Mouse (Mus musculus) megakaryocyte, embryonic 14.5 days (primary cell): ENCODE results near the gene Fpr1.

Experiments
- FLI1 ChIP-seq: IDR thresholded peaks from 2 replicates; pipeline ENCODE4 v1.6.1; 2012; ENCODE audit warnings: low read length, inconsistent platforms, mixed read lengths
- GATA1 ChIP-seq: IDR thresholded peaks from 3 replicates; pipeline ENCODE4 v1.6.1; 2012; ENCODE audit warnings: mixed read lengths, low read length, inconsistent platforms, borderline replicate concordance

DNA sequence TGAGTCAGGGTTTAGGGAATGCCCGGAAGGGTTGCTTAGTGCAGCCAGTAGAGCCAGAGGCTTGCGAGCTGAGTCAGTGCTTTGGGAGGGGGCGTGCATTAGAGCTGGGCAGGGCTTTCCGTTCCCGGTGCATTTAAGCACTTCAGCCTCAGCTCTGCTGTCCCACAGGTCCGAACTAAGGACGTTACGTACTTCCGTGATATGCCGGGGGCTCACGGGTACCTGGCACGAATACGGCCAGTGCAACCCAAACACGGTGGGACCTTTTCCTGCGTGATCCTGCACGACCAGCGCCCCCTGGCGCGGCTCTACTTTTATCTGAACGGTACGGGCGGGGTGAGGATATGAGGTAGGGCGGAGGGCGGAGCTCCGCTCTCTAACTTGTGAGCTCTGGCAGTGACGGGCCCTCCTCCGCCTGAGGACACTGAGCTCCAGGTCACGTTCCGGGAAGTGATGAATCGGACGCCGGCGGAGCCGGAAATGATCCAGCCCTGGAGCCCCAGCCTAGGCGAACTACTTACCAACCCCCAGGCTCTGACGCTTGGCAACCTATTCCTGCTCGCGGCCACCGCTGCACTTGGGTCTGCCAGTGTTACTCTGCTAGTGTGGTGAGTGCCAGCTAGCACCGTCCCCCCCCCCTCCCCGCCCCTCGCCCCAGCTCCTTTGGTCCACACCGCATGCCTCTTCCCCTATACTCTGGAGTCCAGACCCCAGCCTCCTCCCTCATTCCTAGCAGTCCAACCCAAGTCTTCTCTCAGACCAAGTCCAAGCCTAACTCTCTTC, 45.6 kb downstream of the Fpr1 start:
- no peak for TF ChIP-seq FLI1
- no peak for TF ChIP-seq GATA1
